Mouse (Mus musculus) spleen, postnatal 14 days (tissue): ENCODE results near the gene Gm10840.

Experiments
- DNase-seq, 2 experiments: peaks; one replicate each; pipeline ENCODE4 v3.0.0; 2021 to 2022; ENCODE audit warnings: low spot score in 2 of 2

The Gm10840 gene

DNA sequence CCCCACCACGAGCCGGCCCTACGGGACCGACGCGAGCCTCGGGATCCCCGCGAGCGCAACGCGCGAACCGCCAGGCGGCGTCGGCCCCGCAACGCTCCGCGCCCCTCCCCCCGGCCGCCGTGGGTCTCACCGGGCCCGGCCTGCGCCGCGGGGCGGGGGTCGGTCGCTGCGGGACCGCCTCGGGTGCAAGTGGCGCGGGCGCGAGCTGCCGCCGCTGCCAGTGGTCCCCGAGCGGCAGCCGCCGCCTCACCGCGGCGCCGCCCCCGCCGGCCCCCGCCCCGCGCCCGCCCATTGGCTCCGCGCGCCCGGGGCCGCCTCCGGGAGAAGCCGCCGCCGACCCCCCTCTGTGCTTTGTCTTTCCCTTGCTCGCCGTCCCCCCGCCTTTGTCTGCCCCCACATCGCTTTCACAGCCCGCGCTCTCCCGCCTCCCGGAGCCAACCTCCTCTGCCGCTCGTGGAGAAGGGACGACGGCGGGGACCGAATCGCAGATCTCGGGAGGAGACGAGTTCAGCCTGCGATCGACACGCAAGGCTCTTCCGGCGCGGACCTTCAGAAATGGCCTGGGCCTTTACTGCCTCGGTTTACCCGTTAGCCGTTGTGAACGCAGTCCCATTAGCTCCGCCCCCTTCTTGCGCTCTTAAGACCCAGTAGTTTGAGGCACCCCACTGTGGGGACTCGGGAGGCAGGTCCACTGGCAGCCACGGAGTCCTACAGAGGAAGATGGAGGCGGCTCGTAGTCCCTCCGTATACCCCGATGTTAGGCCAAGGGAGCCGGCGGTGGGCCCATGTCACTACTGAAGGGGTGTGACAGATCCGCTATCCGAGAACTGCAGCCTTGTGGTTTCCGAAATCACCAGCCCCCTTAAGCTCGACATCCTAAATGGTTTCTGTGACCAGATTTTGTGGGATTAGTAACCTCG is 469 bp upstream of the Gm10840 start:
- peak; percentile 56 to 68 for DNase-seq

DNA sequence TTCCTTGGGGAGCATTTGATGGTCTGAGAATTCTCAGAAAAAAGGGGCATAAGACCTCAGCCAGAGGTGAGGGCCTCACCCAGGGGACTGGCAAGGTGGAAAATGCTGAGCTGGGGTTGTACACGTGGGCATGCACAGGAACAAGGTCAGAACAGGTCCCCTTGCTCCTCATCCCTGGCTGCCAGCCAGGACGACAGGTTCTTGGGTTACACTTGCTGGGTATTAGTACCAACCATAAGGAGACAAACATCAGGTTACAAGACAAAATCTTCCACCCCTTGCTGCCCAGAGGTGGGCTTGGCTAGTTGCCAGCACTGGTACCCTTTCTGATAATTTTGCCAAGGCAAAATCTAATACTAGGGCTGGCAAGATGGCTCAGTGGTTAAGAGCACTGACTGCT is 1.6 kb downstream of the Gm10840 start:
- no peak for DNase-seq

DNA sequence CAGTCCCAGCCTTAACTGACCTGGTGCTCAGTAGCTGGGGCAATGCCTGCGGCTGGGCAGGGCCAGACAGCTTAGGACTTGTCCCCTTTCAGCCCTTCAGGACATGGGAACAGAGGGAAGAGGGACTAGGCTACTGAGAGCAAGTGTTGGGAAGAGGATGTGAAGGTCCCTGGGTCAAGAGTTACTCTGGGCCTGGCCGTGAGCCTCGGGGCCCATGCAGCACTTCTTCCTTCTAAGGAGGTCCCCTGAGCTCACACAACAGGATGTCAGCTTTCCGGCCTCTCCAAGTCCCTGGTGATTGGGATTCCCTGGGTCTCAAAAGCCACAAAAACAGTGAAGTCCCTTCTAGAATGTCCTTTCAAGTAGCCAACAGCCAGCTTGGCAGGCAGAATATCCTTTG is 2.9 kb downstream of the Gm10840 start:
- no peak for DNase-seq

DNA sequence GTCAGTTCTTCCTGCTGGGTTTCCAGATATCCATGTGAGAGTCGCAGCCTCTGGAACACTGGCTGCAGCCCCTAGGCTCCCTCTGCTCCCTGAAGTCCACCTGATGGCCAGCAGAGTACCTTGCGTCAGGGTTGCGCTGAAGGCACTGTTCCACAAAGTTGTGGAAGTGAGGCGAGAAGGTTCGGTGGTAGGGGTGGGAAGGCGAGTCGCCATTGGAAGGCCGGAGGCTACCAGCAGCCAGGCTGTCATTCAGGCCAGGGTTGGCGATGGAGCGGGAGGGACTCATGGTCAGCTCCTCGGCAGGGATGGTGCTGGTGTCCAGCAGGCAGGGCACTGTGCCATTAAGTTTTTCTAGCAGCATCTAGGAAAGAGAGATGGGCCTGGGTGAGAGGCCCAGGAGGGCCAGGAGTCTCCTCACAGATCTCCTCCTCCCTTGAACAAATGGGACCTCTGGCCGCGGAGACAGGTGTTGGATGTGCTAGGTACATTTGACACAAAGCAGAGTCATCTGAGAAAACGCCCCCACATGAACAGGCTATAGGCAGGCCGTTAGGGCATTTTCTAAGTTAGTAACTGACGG is 4.0 kb downstream of the Gm10840 start:
- DNase-seq: no peak

DNA sequence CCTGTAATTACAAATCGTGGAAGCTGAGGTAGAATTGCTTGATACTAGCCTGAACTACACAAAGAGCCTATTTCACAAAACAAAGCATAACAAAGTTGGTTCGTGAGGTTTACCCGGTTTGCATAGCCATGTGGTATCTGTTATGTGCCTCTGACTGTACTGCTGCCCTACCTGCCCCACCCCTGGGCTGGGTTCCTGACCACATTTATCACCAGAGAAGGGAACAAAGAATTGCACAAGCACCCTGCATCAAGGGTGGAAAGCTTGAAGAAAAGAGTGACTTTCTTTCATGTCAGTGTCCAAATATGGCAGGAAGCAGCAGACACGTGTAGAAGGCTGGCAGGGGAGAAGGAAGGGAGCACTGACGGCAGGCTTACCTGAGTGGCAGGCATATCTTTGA is 6.8 kb downstream of the Gm10840 start:
- no peak for DNase-seq

DNA sequence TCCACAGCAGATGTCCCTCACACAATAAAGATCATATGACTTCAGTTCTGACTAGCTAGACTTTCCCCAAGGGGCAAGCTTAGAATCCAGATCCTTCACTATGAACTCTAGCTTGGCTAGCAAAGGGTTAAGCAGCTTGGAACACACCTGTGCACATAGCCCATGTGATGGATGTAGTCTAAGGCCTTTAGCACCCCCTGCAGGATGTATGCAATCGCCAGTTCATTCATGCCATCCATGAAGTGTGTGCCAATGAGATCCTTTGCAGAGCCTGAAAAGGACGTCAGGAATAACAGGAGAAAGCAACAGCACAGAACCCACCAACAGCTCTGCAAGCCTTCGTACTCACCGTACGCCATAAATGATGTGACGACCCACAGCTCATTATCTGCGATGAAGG is 10.2 kb downstream of the Gm10840 start:
- DNase-seq: no peak

DNA sequence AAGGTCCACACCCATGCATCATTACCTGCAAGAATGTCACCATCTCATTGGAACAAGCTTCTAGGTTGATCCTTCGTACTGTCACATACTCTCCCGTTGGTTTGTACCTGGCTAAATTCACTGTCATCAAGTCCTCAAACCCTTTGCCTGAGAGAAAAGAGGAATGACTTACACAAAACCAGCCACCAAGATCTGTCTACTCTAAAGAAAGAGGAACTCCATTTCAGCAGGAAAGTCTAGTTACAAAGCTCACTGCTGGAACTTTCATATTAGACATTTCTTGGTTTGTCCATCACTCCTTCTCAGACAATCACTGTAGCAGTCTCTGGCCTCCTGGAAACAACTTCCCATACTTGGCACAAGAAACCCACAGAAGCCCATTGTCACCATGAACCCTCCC is 12.6 kb downstream of the Gm10840 start:
- no peak for DNase-seq

DNA sequence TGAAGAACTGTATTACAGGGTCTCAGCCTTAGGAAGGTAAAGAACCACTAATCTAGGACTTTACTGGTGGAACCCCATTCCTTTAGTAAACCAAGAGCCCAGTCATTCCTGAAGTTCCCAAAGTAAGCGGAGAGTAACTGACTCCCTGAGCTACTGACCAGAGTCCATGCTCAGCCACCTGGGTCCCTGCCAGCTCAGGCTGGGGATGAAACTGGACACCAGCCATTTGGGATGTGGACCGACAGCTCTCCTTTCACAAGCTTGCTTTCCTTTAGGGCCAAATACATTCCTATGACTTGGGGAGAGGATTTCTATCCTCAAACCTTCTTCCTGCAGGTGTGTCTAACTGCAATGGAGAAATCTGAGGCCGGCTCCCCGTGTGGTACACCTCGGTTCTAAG is 13.7 kb downstream of the Gm10840 start:
- DNase-seq: no peak

DNA sequence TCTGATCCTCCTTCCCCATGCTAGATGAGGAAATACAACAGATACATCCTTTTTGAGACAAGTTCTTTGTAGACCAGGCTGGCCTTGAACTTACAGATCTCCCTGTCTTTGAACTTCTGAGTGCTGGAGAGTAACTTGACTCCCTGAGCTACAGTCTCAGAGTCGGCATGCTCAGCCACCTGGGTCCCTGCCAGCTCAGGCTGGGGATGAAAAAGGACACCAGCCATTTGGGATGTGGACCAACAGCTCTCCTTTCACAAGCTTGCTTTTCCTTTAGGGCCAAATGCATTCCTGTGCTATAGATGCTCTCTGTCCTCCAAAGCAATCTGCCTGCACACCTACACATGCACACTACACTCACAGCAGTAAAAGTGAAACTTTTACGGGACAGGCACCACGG is 14.4 kb downstream of the Gm10840 start:
- no peak for DNase-seq

DNA sequence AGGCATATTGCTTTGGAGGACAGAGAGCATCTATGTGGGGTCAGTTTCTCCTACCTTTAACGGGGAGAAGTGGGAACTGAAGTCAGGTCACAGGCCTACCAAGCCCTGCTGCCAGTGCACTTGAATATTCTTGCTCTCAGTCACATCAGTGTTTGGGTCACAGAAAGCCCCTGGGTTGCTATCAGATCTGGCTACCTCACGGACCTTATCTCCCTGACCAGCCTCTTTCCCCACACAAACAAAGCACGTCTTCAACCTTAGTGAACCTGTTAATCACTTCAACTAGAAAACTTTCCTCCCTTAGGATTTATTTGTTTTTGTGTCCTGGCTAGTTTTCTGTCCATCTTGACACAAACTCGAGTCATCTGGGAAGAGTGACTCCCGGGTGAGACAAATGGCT is 15.7 kb downstream of the Gm10840 start:
- DNase-seq: no peak

DNA sequence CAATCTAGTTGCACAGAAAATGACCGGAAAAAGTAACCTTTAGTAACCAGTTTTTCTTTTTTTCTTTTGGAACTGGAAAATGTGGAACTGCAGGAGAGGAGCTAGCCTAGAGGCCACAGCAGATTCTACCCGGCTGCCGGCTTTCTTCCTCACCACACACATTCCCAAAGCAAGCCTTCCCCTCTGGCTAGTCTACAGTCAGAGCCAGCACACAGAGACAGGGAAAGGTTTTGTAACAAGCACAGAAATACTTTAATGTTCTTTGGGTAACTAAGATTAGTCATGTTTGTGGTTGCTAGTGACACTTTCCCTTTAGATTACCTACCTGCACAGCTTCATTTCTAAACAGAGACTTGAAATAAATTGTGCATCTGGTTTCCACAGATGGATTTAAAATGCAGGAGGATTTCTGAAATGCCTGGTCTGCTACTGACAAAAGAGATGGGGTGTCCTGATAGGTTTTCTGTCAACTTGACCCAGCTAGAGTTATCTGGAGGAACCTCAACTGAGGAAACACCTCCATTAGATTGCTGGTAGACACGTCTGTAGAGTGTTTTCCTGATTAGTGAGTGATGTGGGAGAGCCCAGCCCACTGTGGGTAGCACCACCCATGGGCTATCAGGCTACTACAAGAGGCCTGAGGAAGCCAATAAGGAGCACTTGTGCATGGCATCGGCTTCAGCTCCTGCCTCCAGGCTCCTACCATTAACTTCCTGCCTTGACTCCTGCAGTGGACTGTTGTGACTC is 17.6 kb downstream of the Gm10840 start:
- no peak for DNase-seq

DNA sequence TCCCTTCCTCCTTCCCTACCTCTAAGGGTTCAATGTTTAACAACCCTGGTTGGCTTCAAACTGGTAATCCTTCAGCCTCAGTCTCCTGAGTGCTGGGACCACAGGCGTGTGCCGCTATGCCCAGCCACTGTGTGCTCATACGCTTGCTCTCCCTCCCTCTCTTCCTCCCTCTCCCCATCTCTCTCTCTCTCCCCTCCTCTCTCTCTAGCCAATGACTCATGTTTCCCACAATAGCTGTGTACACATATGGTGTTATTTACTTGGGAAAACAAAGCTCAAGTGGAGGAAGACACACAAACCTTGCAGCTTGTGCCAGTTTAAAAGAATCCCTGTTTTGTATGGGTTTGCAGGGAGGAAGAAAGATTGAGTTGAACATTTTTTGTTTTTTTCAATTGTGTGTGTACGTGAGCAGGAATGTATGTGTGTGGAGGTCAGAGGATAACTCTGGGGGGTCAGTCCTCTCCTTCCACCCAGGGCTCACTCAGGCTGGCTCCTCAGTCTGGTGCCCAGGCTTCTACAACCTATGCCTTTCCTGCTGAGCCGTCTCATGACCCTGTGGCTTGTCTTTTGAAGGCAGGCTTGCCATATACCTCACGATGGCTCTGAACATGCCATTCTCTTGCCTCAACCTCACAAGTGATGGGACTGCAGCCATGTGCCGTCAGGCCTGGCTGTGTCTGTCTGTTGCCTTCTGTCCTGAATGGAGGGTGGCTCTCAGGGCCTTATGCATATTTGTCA is 19.2 kb downstream of the Gm10840 start:
- DNase-seq: no peak

DNA sequence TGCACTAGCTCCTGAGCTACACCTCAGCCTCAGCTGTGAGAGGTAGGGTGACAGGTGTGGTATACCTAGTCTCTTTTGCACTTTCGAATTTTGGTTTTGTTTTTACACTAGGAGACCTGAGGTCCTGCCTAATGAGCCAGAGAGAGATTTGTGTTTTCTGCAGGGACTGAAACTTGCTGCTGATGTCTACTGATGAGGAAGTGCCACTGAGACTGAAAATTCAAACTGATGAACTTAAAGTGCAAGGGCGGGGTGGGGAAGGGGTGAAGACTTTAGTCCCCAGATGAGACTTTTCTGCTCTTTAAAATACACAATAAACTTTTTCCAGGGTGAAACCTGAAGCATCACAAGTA is 19.8 kb downstream of the Gm10840 start:
- DNase-seq: no peak

DNA sequence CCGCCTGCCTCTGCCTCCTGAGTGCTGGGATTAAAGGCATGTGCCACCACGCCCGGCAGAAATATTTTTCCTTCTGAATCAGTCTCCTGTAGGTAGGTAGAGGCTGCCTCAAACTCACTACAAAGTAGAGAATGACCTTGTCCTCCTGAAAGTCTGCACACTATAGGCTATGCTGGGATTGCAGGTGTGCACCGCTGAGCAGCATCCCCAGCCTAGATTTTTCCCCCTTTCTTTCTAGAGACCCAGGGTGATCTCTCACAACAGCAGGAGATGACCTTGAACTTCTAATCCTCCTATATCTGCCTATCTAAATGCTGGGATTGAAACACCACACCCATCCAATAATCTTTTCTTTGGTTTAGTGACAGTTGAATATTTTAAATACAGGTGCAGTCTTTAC is 26.7 kb downstream of the Gm10840 start:
- no peak for DNase-seq

DNA sequence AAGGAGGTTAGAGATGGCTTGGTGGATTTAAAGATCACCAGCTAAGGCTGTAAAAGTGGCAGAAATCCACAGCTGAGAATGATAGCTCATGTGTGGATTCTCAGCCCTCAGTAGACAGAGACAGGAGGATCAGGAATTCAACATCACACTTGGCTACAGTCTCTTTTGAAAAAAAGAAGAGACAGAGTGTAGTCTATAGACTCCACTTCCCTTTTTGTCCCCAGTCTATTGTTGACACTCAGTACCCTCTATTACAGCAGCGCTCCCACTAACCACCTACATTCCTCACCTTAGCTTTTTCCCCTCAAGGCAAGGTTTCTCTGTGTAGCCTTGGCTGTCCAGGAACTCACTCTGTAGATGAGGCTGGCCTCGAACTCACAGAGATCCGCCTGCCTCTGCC is 31.1 kb downstream of the Gm10840 start:
- DNase-seq: no peak

DNA sequence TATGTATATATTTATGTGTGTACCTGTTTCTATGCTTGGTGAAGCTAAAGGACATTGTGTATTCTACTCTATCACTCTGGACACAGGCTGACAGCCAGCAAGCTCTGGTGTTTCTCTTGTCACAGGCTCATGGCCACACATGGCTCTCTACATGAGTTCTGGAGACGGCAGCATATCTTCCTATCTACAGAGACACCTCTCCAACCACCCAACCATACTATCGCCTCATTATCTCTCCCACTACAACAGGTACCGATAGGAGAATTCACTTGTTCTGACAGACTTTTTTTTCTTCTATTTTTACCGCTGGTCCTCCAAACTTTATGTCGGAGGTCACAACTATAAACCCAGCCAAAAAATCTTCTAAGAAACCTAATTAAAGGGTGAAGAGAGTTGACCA is 31.6 kb downstream of the Gm10840 start:
- DNase-seq: no peak

DNA sequence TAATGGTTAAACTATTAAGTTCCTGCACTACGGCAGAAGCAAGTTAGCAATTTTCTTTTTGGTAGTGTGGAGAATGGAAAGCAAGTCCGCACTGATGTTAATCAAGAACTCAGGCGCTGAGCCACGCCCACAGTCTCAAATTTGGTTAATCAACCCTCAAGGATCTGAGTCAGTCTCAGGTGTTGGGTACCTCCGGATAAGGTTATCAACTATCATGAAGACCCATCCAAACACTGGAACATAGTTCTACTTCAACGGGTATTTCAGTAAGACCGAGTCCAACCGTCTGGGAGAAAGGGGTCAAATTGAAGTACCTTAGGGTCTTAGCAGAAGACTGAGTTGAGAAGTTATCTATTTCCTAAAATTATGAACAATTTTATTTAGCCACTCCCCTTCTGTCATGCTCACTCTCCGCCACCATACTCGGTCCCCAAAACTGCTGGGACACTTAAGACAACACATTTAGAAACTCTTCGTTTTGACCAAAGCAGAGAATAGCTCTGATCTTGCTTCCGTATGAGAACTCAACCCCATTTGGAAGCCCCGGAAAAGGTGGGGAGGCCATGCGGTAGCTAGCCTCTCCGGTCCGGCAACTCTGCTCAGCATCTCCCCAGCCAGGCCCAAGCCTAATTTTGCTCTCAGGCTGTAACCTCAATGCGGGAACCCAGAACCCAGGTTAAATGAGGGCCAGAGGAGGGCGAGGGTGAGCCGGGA is 32.2 kb downstream of the Gm10840 start:
- DNase-seq: no peak

DNA sequence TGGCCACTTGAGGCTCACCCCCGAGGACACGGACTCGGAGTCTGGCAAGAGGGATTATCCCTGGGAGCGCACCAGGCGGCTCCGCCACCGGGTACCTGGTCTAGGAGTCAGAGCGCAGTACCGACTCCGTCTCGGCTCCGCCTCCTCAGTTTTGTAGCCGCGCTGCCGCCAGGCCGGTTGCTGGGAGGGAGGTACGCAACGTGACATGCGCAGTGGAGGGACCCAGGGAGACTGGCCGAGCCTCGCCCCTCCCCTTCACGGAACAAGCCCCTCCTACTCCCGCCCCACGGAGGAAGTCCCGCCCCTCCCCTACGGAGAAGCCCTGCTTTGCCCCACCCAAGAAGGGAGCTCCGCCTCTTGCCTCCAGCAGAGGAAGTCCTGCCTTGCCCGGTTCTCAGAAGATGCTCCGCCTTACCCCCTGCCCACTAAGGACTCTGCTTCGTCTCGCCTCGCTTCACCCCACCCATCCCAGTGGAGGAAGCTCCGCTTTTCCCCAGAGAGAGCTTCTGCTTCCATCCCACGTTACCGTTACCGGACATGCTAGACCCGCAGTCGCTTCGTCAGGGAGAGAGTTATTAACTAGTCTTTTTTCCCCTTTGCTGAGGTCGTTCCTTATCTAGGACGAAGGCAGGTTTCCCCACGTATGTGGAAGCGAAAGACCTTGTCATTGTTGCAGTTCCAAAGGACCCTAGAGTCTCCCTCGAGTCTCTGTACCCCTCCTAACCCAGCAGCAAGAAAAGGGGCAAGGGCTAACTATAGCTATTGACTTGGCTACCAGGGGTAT is 32.9 kb downstream of the Gm10840 start:
- peak; percentile 97 for DNase-seq

DNA sequence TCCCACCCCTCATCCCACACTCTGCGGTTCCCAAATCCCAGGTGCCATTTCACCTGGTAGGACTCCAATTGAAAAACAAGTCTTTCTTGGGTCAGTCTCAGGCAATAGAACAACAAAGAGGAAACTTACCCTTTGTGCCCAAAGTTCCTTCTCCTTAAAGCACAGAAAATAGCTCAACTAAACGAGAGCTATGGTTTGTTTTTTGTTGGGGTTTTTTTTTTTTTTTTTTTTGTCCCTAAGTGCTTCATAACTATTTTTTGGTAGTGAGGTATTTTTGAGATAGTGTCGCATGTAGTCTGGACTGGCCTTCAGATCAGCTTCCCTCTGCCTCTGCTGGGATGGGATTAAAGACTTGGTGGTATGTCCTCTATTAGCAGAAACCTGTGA is 33.5 kb downstream of the Gm10840 start:
- no peak for DNase-seq

DNA sequence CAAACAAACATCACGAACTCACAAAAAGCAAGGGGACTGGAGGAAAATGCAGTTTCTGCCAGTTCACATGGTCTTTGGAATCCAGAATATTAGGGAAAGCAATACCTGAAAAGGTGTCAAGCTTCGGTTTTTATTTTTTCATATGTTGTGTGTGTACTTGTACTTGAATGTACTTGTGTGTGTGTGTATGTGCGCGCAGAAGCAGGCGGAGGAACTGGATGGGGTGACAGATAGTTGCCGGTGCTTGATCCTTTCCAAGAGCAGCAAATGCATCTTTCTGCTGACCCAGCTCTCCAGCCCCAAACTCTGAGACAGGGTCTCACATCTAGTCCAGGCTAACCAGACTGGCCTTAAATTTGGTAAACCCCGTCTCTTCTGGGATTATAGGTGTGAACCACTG is 34.2 kb downstream of the Gm10840 start:
- no peak for DNase-seq

DNA sequence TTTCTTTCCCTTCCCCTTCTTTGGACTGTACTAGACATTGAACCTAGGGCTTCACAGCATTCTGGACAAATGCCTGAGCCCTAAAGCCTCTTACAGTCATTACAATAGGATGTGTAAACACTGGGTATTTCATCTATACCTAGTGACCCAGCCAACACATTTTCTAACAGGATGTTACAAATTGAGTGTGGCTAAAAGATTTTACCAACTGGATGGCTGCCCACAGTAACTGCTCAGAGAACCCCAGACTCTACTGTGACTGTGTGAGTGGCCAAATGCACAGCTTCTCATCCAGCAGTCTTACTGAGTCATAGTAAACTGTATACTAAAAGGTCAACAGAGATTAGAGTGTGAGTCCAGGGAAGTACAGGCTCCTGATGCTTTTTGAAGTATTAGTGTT is 34.7 kb downstream of the Gm10840 start:
- DNase-seq: no peak
